Mouse (Mus musculus): ENCODE measurements around the gene Snx9. TPM values are rescaled to one million over a fixed set of nuclear protein-coding genes. Genes with fewer than 3 reads are reported as not detected.

The Snx9 gene
- polyA plus RNA-seq, 1 experiment from 2014 or later: 15.9 TPM

DNA sequence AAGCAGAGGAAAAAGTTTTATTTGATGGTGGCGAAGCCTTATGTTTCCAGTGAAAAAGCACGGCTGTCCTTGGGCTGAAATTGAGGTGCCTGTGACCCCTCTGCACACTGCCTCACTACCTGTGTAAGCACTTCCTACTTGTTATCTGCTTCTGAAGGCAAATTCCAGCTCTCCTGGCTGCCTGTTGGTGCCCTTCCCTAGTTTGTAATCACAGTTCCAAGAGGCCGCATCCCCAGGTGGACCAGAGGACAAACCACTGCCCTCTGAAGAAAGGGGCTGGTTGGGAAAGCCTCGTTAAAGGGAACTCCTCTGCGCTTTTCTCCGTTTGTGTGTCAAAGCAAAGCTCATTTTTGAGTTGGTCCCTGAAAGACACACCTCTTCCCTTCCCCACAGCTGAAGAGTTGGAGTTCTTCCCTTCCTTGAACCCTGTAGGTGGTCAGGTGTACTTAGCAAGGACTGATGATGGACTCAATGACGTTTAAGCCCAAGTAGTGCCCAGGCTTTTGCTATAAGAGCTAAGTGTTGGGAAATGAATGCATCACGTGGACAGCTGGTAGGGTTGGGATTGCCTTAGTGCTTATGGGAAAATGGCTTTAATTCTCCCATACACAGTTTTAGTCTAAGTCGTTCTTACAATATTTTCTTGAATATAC lies 2.0 kb downstream of the Snx9 start:
- no peak for DNase-seq (ENCODE audit: low spot score)

DNA sequence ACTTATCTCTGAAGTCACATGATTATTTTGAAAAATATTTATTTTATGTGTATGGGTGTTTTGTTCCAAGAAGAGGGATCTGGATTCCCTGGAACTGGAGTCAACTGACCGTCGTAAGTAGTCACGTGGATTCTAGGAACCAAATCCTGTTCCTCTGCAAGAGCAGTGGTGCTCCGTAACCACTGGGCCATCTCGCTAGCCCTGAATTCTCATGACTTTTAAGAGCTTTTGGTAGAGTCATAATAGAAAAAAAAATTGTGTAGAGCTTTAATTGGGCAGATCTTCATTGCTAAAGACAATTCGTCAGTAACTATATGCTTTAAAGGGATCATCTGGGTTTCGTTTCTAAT lies 2.5 kb downstream of the Snx9 start:
- no peak for DNase-seq (ENCODE audit: low spot score)

DNA sequence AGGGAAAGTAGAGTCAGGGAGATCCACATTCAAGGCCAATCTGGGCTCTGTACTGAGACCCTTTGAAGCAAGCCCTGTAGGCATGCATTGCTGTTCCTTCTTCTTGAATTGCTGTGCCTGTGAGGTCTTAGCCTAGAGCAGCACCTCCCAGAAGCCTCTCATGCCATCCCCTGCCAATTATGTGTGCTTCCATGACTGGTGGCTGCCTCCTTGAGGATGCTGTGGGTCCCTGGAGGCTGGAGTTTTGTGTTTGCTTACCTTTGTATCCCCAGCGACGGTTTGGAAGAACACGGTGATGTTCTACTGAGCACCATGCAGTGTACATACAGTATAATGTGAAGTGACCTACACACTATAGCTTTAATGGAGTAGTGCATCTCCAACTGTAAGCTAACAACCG lies 4.2 kb downstream of the Snx9 start:
- no peak for DNase-seq (ENCODE audit: low spot score)

DNA sequence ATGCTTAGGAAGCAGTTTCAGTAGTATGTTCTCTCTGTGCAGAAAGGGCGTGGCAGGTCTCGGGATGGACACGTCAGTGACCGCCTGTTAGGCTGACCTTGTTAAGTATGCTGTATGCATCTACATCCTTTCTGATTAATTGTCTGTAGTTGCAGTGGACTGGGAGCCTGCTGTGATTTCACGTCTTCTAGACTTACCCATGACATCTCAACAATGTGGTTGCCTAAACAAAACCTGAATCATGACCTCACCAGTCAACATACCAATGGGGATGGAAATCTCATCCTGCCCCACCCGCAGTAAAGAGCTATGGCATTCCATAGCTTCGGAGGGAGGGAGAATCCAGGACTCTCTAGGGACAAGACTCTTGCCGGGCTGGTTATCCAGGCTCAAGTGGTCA lies 5.0 kb downstream of the Snx9 start:
- DNase-seq (ENCODE audit: low spot score): no peak

DNA sequence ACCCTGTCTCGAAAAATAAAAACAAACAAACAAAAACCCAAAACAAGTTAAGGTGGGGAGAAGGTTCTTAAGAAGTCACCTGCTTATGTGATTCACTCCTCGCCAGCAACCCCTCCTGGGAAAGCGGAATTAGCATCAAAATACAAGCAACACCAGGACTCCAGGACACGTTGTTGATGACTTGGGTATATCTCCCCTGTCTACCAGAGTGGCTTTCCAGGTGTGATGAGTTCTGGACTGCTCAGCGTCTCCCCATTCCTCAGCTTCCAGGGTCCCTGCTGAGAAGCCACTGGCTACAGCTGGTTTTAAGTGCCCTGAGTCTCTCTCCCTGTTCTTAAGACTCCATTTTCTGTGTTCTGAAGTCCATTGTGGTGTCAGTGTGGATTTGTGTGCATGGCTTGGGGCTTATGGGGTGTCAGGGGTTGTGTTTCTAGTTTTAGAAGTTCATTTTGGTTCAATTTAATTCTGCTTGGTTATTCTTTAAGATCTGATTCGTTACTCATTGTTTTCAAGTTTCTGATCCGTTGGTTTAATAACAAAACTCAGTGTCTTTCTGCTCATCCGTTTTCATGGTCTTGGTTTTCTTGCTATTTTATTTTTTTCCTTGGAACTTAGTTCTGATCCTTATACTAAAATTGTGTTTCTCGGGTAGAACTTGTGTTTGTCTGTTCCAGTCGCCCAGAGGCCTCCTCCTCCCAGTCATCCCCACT lies 7.7 kb downstream of the Snx9 start:
- no peak for DNase-seq (ENCODE audit: low spot score)

DNA sequence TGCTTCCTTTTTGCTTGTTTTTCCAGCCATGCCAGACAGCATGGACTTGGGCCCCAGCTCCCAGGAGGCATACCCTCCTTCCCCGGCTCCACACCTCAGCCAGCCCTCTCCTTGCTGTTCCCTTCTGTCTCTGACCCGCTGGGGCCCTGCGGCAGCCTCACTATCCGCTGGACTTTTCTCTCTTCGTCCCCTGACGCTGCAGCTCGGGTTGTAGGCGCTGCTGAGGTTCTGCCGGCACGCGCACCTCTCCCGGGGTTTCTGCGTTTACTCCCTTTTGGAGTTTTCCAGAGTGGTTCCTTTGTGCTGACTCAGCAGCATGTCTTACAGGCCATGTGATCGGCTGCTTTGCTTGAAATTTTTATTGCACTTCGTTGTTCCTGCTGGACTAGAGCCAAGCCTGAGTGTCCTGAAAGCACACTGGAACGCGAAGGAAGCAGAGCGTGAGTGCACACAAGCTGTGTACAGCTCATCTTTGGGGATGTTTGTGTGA lies 8.3 kb downstream of the Snx9 start:
- no peak for DNase-seq (ENCODE audit: low spot score)

DNA sequence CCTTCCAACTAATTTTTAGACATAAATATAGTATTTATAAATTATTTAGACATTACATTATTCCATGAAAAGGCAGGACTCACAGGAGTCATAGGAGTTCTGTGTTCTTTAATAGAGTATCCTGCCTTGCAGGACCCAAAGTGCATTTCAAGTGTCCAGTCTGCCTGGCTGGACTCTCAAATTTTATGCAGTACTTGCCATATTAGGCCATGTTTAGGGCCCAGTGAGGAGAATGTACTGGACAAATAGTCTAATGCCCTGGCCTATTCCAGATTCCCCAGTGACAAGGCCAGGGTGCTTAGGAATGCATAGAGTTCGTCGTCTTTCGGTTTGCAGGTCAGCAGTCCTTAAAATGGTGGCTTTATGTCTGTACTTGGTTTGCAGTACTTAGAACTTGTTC lies 8.9 kb downstream of the Snx9 start:
- DNase-seq (ENCODE audit: low spot score): no peak

DNA sequence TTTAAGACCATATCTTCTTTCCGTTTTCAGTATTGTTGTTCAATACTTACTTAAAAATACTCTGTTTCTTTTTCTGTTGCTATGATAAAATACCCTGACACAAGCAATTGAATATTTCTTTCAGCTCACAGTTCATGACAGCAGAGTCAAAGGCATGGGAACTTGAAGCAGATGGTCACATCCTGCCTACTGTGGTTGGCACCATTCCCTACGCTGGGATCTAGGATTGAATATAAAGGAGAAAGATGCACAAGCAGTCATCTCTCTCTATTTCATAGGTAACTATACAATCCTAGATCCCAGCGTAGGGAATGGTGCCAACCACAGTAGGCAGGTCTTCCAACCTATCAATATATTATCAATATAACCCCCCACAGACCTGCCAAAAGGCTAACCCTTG lies 9.3 kb downstream of the Snx9 start:
- no peak for DNase-seq (ENCODE audit: low spot score)

DNA sequence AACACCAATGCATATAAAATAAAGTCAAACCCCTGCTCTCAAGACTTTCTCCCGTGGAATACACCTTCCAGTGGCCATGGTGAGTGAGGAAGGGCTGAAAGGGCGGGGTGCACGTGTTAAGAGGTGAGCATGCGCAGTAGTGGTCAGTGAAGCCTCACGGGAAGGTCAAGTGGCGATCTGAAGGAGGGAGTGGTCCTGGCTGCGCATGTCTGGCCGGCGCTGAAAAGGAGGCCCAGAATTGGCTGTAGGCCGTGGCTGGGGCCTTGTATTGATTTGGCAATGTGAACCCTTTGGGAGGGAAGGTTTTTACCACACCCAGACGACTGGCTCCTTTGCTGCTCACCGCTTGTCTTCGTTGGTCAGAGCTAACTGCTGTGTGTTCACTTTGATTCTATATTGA lies 12.8 kb downstream of the Snx9 start:
- no peak for DNase-seq (ENCODE audit: low spot score)

DNA sequence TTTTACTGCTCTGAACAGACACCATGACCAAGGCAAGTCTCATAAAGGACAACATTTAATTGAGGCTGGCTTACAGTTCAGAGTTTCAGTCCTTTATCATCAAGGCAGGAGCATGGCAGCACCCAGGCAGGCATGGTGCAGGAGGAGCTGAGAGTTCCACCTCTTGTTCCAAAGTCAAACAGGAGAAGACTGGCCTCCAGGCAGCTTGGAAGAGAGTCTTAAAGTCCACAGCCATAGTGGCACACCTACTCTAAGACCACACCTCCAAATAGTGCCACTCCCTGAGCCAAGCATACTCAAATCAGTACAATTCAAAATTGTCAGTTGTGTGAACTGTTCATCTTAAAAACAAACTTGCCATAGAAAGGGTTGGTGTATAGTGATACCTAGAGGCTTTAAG lies 14.4 kb downstream of the Snx9 start:
- DNase-seq (ENCODE audit: low spot score): no peak

DNA sequence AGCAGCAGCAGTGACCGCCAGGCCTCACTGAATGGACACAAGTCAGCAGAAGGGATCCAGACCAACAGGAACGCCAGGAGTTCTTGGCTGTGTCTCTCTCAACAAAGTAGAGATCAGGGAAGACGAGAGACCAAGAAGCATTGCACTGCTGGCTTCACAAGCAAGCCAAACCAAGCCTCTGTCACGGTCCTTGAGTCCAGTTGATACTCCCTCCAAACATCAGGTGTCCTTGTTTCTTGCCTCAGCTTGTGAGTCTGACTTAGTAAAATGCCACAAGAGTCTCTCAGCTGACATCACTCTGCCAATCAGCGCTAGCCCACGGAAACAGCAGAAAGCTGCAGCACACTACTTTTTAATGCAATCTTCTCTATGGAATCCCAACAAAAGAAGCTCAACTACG lies 15.3 kb downstream of the Snx9 start:
- no peak for DNase-seq (ENCODE audit: low spot score)

DNA sequence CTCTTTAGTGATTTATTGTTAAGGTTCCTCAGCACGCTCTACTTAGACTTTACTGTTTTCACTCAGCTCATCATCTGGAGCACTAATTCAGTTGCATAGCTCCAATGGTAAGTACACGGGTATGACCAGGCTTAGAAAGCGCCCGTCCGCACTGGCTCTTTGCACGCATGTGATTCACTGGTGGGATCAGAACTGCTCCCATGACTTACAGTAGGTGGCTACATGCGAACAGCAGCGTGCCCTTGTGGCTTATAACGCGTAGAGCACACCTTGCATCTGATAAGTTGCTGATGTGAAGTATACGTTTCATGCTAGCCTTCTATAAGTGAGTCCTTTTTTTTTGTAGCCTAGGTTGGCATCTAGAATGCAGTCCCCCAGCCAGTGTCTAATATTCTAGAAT lies 16.1 kb downstream of the Snx9 start:
- no peak for DNase-seq (ENCODE audit: low spot score)

DNA sequence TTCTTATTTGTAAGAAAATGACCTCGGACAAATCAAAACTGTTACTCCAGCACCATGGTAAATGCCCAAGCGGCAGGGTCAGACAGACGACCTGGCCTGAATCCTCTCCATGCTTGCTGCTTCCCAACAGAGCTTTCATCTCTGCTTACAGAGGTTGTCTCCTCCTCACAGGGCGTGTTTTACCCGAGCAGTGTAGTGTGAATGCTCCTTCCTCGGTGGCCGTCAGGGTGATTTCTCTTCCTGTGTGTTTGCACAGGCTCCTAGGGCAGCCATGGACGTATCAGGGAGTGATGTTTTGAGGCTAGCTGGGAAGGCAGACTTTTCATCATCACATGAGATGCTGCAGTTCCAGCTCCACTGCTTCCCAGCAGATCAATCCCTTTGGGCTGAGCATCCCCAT lies 17.1 kb downstream of the Snx9 start:
- DNase-seq (ENCODE audit: low spot score): no peak

DNA sequence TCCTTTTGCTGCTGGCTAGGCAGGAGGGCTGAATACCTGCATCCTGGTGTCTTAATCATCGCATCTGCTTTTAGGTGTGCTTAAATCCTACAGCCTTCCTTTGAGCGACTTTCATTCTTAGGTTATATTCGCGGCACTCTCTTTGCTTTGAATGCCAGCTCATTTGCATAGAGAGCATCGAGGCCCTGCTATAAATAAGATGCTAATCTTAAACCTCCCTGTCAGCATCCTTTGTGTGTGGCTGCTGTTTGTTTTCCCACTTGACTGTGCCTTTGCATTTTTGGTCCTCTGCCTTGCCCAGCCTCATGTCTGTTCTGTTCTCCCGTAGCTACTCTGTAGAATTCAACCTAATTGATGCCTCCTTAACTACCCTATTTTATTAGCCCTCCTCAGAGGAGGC lies 21.2 kb downstream of the Snx9 start:
- no peak for DNase-seq (ENCODE audit: low spot score)

DNA sequence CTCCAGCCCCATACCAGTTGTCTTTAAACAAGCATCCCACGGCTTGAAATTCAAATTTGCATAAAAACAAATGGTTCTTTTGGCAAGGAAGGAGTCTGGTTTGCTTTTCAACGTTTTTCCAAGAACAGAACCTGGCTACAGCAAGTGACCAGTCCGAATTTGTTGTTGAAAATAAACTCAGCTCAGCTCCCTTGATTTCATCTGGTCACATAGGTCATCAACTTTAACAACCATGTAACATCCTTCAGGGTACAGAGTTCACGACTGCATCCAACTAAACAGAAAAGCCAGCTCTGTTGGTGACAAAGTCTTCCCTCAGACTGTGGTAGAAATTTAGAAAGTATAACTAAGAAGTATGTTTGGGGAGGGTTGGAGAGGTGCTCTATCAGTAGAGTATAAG lies 21.7 kb downstream of the Snx9 start:
- DNase-seq (ENCODE audit: low spot score): no peak

DNA sequence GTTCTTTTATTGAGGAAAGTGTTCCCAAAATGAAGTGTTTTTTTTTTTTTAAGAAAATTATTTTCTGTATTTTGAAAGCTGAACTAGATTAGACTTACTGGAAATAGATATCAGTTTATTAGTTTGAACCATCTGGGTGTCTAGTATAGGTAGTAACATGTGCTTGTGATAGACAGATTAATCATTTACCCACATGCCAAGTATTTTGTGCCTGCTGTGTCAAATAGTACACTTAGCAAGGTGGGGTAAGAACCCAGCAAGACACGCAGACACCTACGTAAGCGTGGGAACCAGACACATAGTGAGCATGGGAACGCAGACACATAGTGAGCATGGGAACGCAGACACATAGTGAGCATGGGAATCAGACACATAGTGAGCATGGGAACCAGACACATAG lies 22.6 kb downstream of the Snx9 start:
- DNase-seq (ENCODE audit: low spot score): no peak

DNA sequence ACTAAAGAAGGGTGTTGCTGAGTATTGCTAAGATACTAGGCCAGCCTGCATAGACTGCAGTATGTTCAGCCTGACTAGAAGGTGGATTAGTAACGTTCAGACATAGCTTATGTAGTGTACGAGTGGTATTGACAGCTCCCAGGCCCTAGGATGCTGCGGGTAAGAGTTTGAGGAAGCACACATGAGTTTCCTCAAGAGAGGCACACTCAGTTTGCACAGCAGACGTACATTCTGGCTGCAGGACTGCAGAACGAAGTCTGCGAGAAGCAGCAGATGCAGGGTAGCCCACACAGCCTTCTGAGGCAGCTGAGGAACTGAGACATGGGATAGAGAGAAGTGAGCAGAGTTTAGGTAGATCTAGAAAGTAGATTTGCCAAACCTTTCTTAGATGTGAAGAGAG lies 26.3 kb downstream of the Snx9 start:
- DNase-seq (ENCODE audit: low spot score): no peak

DNA sequence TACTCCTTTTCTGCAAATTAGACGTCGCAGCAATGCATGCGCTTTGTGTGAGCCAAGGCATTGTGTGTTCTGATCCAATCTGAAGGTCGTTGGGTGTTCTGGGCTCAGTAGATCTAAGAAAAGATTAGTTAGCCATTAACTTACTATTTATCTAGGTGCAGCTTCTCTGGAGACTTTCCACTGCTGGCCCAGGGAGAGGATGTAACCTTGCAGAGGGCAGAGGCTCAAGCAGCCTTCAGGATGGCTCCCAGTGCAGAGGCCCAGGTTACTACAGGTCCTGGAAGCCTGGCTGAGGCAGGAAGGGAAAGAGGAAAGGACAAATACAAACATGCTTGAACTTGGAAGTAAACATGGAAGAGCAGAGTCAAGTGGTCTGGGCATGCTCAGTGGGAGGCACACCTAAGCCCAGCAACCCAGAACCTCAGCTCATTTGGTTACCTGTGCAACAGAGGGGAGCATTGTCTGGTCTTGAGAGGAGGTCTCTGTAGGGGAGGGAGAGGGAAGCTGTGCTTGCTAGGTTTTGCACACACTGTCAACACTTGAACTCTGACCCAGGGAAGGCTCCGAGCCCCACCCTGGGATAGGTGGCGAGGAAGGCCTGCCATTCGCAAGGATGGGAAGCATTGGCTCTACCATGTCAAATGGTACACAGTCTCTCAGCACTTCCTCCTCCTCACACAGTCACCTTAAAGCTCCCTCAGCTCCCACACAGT lies 27.3 kb downstream of the Snx9 start:
- DNase-seq (ENCODE audit: low spot score): no peak

DNA sequence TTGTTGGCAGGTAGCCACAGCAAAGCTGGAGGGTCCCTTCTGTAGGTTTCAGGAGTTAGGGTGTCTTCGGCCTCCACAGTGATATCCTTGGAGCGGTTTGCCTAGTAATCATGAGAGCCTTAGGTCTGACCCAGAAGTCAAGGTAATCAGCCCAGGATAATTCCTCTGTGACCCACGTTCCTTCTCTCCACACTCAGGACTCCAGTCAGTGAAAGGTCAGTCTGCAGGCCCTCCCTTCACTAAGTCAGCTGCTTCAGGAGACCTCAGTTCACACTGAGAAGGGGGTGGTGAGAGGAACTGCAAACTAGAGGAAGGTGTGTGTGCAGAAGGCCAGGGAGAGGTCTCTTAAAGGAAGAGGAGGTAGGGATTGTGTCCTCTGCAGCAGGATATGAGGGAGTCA lies 28.3 kb downstream of the Snx9 start:
- DNase-seq (ENCODE audit: low spot score): no peak

DNA sequence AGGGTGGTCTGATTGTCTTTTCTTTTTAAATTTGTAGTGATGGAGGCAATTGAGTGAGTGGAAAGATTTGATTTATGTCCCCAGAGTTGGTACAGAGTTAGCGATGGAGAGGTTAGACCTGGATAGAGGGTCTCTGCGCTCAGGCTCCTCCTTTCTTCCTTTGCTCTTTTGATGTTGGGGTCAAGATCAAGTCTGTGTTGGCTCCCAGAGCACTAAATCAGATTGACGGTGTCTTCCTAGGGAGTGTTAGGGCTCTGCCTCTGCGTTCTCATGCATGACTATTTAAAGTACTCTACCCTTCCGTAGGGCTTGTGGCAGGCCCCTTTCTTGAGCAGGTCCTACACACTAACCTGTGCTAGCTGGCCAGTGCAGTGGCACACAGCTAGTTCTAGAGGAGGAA lies 28.9 kb downstream of the Snx9 start:
- no peak for DNase-seq (ENCODE audit: low spot score)

DNA sequence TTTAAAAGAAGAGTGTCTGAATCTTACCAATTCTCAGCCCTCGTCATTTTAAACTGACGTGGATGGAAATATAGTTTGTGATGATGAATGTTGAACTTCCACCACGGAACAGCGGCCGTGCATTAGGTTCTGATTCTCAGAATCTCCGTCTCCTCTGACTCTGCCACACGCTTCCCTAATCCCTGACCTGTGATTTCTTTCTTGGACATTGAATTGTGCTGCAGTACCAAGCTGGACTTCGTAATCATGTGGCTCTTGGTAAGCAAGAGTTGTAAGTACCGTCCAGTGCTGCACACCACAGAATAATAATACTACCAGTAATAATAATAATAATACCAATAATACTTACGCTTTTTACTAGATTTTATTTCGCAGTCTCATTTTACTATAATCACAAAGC lies 29.6 kb downstream of the Snx9 start:
- DNase-seq (ENCODE audit: low spot score): no peak

DNA sequence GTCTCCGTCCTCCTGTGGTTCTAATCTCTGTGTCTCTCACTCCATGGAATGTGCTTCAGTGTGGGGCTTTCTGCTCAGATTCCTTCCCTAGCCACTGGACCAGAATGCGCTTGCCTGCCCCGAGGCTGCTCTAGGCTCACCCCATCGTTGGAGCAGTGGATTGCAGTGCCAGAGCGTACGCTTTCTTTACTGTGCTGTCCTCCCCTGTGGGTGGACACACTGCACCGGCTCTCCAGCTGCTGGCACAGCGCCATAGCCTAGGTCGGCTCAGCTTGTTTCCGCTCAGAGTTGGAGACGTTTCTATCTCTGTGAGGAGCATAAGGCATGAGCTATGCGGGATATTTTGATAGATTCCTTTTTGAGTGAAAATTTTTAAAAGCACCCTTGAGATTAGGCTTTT lies 31.4 kb downstream of the Snx9 start:
- no peak for DNase-seq (ENCODE audit: low spot score)

DNA sequence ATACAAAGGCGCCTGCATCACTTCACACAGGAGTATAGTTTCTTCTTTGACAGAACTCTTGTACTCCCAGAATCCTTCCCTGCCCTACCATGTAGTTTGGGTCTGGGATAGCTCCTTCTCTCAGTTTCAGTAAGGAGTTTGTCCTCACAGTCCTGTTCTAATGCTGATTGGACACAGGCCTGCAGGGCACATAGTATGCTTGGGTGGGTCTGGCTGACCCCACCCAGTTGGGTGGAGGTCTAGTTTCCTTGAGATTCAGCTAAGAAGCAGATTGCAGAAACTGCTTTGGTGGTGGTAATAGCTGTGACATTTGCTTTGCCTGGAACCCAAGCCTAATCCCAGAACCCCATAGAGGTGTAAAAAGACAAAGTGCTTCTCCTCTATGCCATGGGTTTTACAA lies 33.4 kb downstream of the Snx9 start:
- DNase-seq (ENCODE audit: low spot score): no peak

All from thymus, postnatal 0 days (tissue).